Mouse (Mus musculus) frontal cortex, postnatal 36 days (tissue): ENCODE measurements at regions not wholly inside any gene's neighbourhood (a gene's known extent, or its start where the extent isn't known, plus 50 kb on each side); places are given as distances from the start of the nearest gene placed in this dataset.
"Not testable (repeated sequence)": the region's sequence is repeated elsewhere in the genome, so short reads cannot be mapped to it uniquely, and the experiment has no call there.

ENCODE experiments used
- DNase-seq, 2 experiments: peaks; one replicate each; pipeline ENCODE4 v3.0.0; 2022; ENCODE audit warnings: low spot score in 2 of 2

DNA sequence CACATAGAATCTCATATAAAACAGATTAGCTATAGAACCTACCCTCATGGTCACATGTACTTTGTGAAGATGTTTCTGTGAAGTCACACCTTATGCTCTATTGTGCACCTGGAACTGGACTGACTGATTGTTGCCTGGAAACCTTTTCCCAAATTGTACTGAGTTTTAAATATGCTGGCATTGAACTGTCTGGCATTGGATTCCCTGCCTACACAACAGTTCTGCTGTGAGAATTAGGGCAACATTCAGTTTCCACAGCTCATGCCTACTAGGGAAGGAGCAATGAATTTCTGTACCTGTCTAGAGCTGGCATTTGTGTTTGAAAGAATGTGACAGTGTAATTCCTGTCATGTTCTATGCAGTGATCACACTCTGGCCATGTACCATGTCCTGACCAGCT lies 60.4 kb upstream of the Poc5 start:
- DNase-seq: peak in 1 of 2 experiments; percentile 22

DNA sequence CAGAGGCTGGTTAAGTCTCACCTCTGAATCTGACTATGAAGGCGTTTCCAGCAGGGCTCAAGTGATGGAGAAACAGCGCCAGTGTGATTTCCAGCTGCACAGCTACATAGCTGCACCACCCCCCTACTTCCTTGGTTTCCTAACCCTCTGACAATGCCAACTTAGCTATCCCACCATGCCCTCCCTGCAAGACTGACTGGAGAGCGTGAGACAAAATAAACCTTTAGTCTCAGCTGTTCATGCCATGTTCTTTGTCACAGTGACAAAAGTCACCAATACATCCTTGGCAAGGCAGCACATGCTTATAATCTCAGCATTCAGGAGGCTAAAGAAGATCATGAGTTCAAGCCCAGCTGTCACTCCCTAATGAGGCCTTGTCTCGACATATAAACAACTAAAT lies 63.5 kb upstream of the Poc5 start:
- DNase-seq: no peak

- DNase-seq: not testable (repeated sequence)
Observed at GRCm38 (mm10) chr13:96317161-96317560, 70.9 kb upstream of the Poc5 start.

DNA sequence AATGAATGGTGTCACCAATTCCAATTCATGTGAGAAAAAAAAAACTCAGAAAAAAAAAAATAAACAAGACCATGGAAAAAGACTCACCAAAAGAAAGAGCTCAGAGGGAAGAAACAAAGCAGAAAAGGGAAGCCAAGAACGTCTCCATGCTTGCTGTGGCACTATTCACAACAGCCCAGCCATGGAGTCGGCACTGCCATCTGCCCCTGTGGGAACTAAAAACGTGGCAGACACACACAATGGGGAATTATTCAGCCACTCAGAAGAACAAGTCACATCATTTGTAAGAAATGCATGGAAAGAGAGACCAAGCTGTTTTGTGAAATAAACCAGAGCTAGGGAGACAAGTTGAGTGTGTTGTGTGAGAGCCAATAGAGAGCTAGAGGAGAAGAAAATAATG lies 74.9 kb upstream of the Poc5 start:
- no peak for DNase-seq

- DNase-seq: no peak
Observed at GRCm38 (mm10) chr13:96302495-96302894, 85.6 kb upstream of the Poc5 start.

GRCm38 (mm10) chr13:96287797-96288196 lies 100.3 kb upstream of the Poc5 start:
- peak; percentile 11 to 57 for DNase-seq

DNA sequence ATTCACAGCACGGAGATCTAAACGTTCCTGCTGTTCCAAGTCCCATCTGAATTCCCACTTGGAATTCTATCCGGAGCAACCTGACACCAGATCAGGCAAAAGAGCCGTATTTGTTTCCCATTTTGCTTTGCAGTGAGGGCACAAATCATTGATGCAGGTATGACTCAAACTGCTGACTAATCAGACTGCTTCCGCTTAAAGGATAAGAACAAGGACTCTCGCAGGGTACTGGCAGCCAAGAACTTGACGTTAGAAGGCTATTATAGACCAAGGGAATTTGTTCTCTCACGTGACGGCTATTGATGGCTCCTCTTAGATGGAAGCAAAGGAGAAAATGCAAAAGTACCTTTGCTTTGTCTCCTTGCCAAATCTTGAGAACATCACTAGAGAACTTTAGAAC lies 118.1 kb upstream of the Poc5 start:
- no peak for DNase-seq

DNA sequence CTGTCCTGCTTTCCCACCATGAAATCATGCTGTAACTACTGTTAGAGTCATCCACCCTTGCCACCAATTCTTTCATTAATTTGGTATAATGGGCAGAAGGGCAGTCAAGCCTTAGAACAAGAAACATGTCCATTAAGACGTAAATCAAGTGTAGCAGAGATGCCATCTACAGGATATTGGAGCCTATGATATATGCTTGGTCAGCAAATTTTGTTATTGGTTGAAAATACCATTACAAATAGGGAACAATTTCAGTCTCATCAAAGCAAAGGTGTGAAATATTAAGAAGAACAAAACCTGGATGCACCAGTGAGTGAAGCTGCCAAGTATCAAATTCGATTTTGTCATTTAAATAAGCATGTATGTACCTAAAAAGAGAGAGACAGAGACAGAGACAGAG lies 123.6 kb upstream of the Sv2c start:
- DNase-seq: no peak

GRCm38 (mm10) chr13:96254391-96254790 lies 122.0 kb upstream of the Sv2c start:
- no peak for DNase-seq

- peak; percentile 2 to 8 for DNase-seq
Observed at GRCm38 (mm10) chr13:96220763-96221162, 88.4 kb upstream of the Sv2c start.

GRCm38 (mm10) chr13:96215496-96215895 lies 83.1 kb upstream of the Sv2c start:
- no peak for DNase-seq

DNA sequence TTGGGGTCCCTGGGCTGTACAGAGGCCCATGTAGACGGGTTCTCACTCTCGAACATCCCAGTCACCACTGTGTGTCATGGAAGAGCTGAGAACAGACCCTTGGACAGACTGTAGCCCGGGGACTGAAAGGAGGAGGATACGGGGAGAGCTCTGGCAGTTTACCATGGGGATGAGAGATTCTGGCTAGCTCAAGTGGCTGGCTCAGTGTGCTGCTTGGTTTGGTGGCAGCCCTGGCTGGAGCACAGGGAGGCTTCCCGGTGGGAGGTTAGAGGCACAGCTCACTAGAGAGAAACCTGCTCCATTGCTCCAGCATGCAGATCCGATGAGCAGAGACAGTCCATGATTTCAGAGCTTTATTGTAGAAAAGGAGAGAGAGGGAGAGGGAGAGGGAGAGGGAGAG lies 82.7 kb upstream of the Sv2c start:
- no peak for DNase-seq

GRCm38 (mm10) chr13:96206072-96206471 lies 73.7 kb upstream of the Sv2c start:
- no peak for DNase-seq

DNA sequence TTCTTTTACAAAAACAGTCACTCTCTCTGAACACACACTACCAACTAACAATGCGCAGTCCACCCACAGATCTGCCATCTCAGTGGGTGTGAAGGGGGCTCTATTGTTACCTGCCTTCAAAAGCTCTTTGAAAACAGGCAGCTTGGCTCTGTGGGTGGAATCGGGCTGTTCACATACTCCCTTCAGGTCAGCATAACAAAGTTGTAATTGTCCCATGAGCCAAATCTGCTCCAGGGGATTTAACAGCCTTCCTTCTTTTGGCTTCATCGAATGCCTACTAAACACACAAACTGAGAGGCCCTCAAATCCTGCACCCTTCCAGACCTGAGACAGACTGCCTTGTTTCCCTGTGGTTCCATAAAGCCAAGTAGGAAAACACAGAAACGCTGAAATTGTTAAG lies 56.2 kb upstream of the Sv2c start:
- DNase-seq: no peak
